Mouse (Mus musculus): Measurements from ENCODE around the gene Vps29. TPM values are rescaled to one million over a fixed set of nuclear protein-coding genes. Genes with fewer than 3 reads are reported as not detected.

Vps29 gene
- polyA plus RNA-seq, 1 experiment from 2014 or later, result 352 TPM

- Histone ChIP-seq H3K36me3 (replicated peaks; ENCODE audit: control insufficient read depth, insufficient read depth) (0 out of 2 replicates have a peak, but pooled peaks cover 3% of the 10 kb centered on the region), H3K9me3 (ENCODE audit: control insufficient read depth, low read length) (no peaks in the 10 kb centered on the region), H3K27ac (no peak overlapping the region), H3K4me1 (replicated peaks; ENCODE audit: control insufficient read depth, insufficient read depth, low read length) (peaks cover 7% of the 10 kb centered on the region), H3K27me3 (ENCODE audit: control insufficient read depth, insufficient read depth, low read length) (no peaks in the 10 kb centered on the region), H3K4me3 (replicated peaks; ENCODE audit: low read length) (no peak overlapping the region), H3K9ac (no peak overlapping the region), H3K4me2 (replicated peaks) (no peak overlapping the region)
- no peak for ATAC-seq (ENCODE audit: low FRiP score)
- no peak for DNase-seq (ENCODE audit: low spot score)
Observed at GRCm38 (mm10) chr5:122390671-122391070, 36.5 kb downstream of the Vps29 start.

- peak overlapping the region; percentile 92; the same call in 1 of the 2 replicates for H3K9ac ChIP-seq
- ATAC-seq (ENCODE audit: low FRiP score), result no peak
- H3K36me3 ChIP-seq (replicated peaks; ENCODE audit: control insufficient read depth, insufficient read depth), result 0 out of 2 replicates have a peak, but pooled peaks cover 3% of the 10 kb centered on the region
- peak overlapping the region; percentile 91 for H3K4me3 ChIP-seq (replicated peaks; ENCODE audit: low read length)
- no peaks in the 10 kb centered on the region for H3K27me3 ChIP-seq (ENCODE audit: control insufficient read depth, insufficient read depth, low read length)
- H3K9me3 ChIP-seq (ENCODE audit: control insufficient read depth, low read length), result no peaks in the 10 kb centered on the region
- no peak for DNase-seq (ENCODE audit: low spot score)
- H3K4me2 ChIP-seq (replicated peaks), result peak overlapping the region; percentile 91
- WGBS, result 53% methylated on average over 15 of the region's 16 CpGs
- H3K4me1 ChIP-seq (replicated peaks; ENCODE audit: control insufficient read depth, insufficient read depth, low read length), result peaks cover 7% of the 10 kb centered on the region
- H3K27ac ChIP-seq, result peak overlapping the region; percentile 32
Observed at GRCm38 (mm10) chr5:122391178-122391785, 37.1 kb downstream of the Vps29 start.

- DNase-seq (ENCODE audit: low spot score) (peak; percentile 97), ATAC-seq (ENCODE audit: low FRiP score) (peak; percentile 89)
- Histone ChIP-seq H3K36me3 (replicated peaks; ENCODE audit: control insufficient read depth, insufficient read depth) (peaks cover 6% of the 10 kb centered on the region), H3K27me3 (ENCODE audit: control insufficient read depth, insufficient read depth, low read length) (no peaks in the 10 kb centered on the region), H3K27ac (peak within 1 kb of the TSS; percentile 69), H3K4me3 (replicated peaks; ENCODE audit: low read length) (peak within 1 kb of the TSS; percentile 91), H3K4me1 (replicated peaks; ENCODE audit: control insufficient read depth, insufficient read depth, low read length) (peaks cover 7% of the 10 kb centered on the region), H3K4me2 (replicated peaks) (peak within 1 kb of the TSS; percentile 91), H3K9me3 (ENCODE audit: control insufficient read depth, low read length) (no peaks in the 10 kb centered on the region), H3K9ac (peak within 1 kb of the TSS; percentile 92)
- under 1% methylated on average over 39 of the region's 39 CpGs for WGBS
Observed at GRCm38 (mm10) chr5:122391786-122392180, 37.6 kb downstream of the Vps29 start, which contains the start of gene Arpc3. Gene Arpc3 (plus strand): TSS chr5:122391878.

GRCm38 (mm10) chr5:122392227-122393004, 38.2 kb downstream of the Vps29 start:
- no peaks in the 10 kb centered on the region for H3K27me3 ChIP-seq (ENCODE audit: control insufficient read depth, insufficient read depth, low read length)
- H3K4me2 ChIP-seq (replicated peaks), result peak overlapping the region; percentile 91
- WGBS, result 18% methylated on average over 19 of the region's 19 CpGs
- no peak for DNase-seq (ENCODE audit: low spot score)
- peaks cover 12% of the 10 kb centered on the region for H3K36me3 ChIP-seq (replicated peaks; ENCODE audit: control insufficient read depth, insufficient read depth)
- H3K4me1 ChIP-seq (replicated peaks; ENCODE audit: control insufficient read depth, insufficient read depth, low read length), result peaks cover 7% of the 10 kb centered on the region
- peak; percentile 57; the same call in 1 of the 2 replicates for ATAC-seq (ENCODE audit: low FRiP score)
- H3K4me3 ChIP-seq (replicated peaks; ENCODE audit: low read length), result peak overlapping the region; percentile 91
- no peaks in the 10 kb centered on the region for H3K9me3 ChIP-seq (ENCODE audit: control insufficient read depth, low read length)
- H3K9ac ChIP-seq, result peak overlapping the region; percentile 92
- H3K27ac ChIP-seq, result peak overlapping the region; percentile 69

- Histone ChIP-seq H3K27me3 (ENCODE audit: control insufficient read depth, insufficient read depth, low read length) (no peaks in the 10 kb centered on the region), H3K36me3 (replicated peaks; ENCODE audit: control insufficient read depth, insufficient read depth) (peaks cover 27% of the 10 kb centered on the region), H3K9ac (no peak overlapping the region), H3K4me1 (replicated peaks; ENCODE audit: control insufficient read depth, insufficient read depth, low read length) (peaks cover 7% of the 10 kb centered on the region), H3K9me3 (ENCODE audit: control insufficient read depth, low read length) (no peaks in the 10 kb centered on the region), H3K4me2 (replicated peaks) (no peak overlapping the region), H3K4me3 (replicated peaks; ENCODE audit: low read length) (no peak overlapping the region), H3K27ac (no peak overlapping the region)
- ATAC-seq (ENCODE audit: low FRiP score), result no peak
- DNase-seq (ENCODE audit: low spot score), result peak; percentile 80
- 51% methylated on average over 2 of the region's 2 CpGs for WGBS
Observed at GRCm38 (mm10) chr5:122393887-122394286, 39.7 kb downstream of the Vps29 start.

GRCm38 (mm10) chr5:122396791-122397190, 42.6 kb downstream of the Vps29 start:
- no peaks in the 10 kb centered on the region for H3K27me3 ChIP-seq (ENCODE audit: control insufficient read depth, insufficient read depth, low read length)
- peaks cover 44% of the 10 kb centered on the region for H3K36me3 ChIP-seq (replicated peaks; ENCODE audit: control insufficient read depth, insufficient read depth)
- H3K4me2 ChIP-seq (replicated peaks), result no peak overlapping the region
- H3K27ac ChIP-seq, result no peak overlapping the region
- no peak overlapping the region for H3K9ac ChIP-seq
- 92% methylated on average over 10 of the region's 10 CpGs for WGBS
- H3K4me1 ChIP-seq (replicated peaks; ENCODE audit: control insufficient read depth, insufficient read depth, low read length), result peaks cover 7% of the 10 kb centered on the region
- no peaks in the 10 kb centered on the region for H3K9me3 ChIP-seq (ENCODE audit: control insufficient read depth, low read length)
- H3K4me3 ChIP-seq (replicated peaks; ENCODE audit: low read length), result no peak overlapping the region
- DNase-seq (ENCODE audit: low spot score), result no peak
- no peak for ATAC-seq (ENCODE audit: low FRiP score)

- Histone ChIP-seq H3K4me3 (replicated peaks; ENCODE audit: low read length) (no peak overlapping the region), H3K36me3 (replicated peaks; ENCODE audit: control insufficient read depth, insufficient read depth) (peaks cover 51% of the 10 kb centered on the region), H3K9me3 (ENCODE audit: control insufficient read depth, low read length) (no peaks in the 10 kb centered on the region), H3K4me1 (replicated peaks; ENCODE audit: control insufficient read depth, insufficient read depth, low read length) (peaks cover 4% of the 10 kb centered on the region), H3K27ac (no peak overlapping the region), H3K4me2 (replicated peaks) (no peak overlapping the region), H3K9ac (no peak overlapping the region), H3K27me3 (ENCODE audit: control insufficient read depth, insufficient read depth, low read length) (no peaks in the 10 kb centered on the region)
- no peak for ATAC-seq (ENCODE audit: low FRiP score)
- 92% methylated on average over 8 of the region's 8 CpGs for WGBS
- no peak for DNase-seq (ENCODE audit: low spot score)
Observed at GRCm38 (mm10) chr5:122397495-122397894, 43.3 kb downstream of the Vps29 start.

- Histone ChIP-seq H3K4me1 (replicated peaks; ENCODE audit: control insufficient read depth, insufficient read depth, low read length) (no peaks in the 10 kb centered on the region), H3K4me3 (replicated peaks; ENCODE audit: low read length) (no peak overlapping the region), H3K36me3 (replicated peaks; ENCODE audit: control insufficient read depth, insufficient read depth) (peaks cover 75% of the 10 kb centered on the region), H3K9me3 (ENCODE audit: control insufficient read depth, low read length) (no peaks in the 10 kb centered on the region), H3K27ac (no peak overlapping the region), H3K4me2 (replicated peaks) (no peak overlapping the region), H3K9ac (no peak overlapping the region), H3K27me3 (ENCODE audit: control insufficient read depth, insufficient read depth, low read length) (no peaks in the 10 kb centered on the region)
- no peak for ATAC-seq (ENCODE audit: low FRiP score)
- WGBS, result 95% methylated on average over 8 of the region's 8 CpGs
- no peak for DNase-seq (ENCODE audit: low spot score)
Observed at GRCm38 (mm10) chr5:122399871-122400270, 45.7 kb downstream of the Vps29 start.

- Histone ChIP-seq H3K27ac (no peak overlapping the region), H3K36me3 (replicated peaks; ENCODE audit: control insufficient read depth, insufficient read depth) (peaks cover 80% of the 10 kb centered on the region), H3K9ac (no peak overlapping the region), H3K4me2 (replicated peaks) (no peak overlapping the region), H3K9me3 (ENCODE audit: control insufficient read depth, low read length) (no peaks in the 10 kb centered on the region), H3K4me1 (replicated peaks; ENCODE audit: control insufficient read depth, insufficient read depth, low read length) (no peaks in the 10 kb centered on the region), H3K4me3 (replicated peaks; ENCODE audit: low read length) (no peak overlapping the region), H3K27me3 (ENCODE audit: control insufficient read depth, insufficient read depth, low read length) (no peaks in the 10 kb centered on the region)
- DNase-seq (ENCODE audit: low spot score) (no peak), ATAC-seq (ENCODE audit: low FRiP score) (no peak)
- 87% methylated on average over 18 of the region's 18 CpGs for WGBS
Observed at GRCm38 (mm10) chr5:122400628-122401302, 46.6 kb downstream of the Vps29 start.

Measured in hindbrain, embryonic 14.5 days (tissue).